Mouse (Mus musculus) layer of hippocampus, postnatal 36 days (tissue): ENCODE measurements around the gene Gm8246. TPM values are rescaled to one million over a fixed set of nuclear protein-coding genes. Genes with fewer than 3 reads are reported as not detected.
"Not testable (repeated sequence)": the region's sequence is repeated elsewhere in the genome, so short reads cannot be mapped to it uniquely, and the experiment has no call there.

Experiments used
- DNase-seq, 2 experiments: peaks; one replicate each; pipeline ENCODE4 v3.0.0; 2022
- total RNA-seq, 2 experiments: library from RNA; stranded (reverse); gene quantifications; 2 replicates each; pipeline ENCODE4 v1.2.3; 2021

Gene Gm8246
- not detected for total RNA-seq

- not testable (repeated sequence) for DNase-seq
Measured at GRCm38 (mm10) chr14:5477730-5478129, at the start of gene Gm8246. Gm8246 (minus strand) TSS chr14:5477830.

- not testable (repeated sequence) for DNase-seq
Measured at GRCm38 (mm10) chr14:5501374-5501773, 23.7 kb upstream of the Gm8246 start, which contains the start of gene Gm3488. Gm3488 (plus strand) TSS chr14:5501674.

GRCm38 (mm10) chr14:5483907-5484306 is 6.3 kb upstream of the Gm8246 start, which contains the start of gene Gm3187:
Gm3187 (plus strand) TSS chr14:5484207.
- not testable (repeated sequence) for DNase-seq

- not testable (repeated sequence) for DNase-seq
Measured at GRCm38 (mm10) chr14:5460469-5460868, 17.2 kb downstream of the Gm8246 start.

- DNase-seq: not testable (repeated sequence)
Measured at GRCm38 (mm10) chr14:5455367-5455766, 22.3 kb downstream of the Gm8246 start, which contains the start of gene Gm3194. Gm3194 (minus strand) TSS chr14:5455467.

Other genes starting within 250 kb of the Gm8246 start
- gene Gm3526, start 217.2 kb downstream of the Gm8246 start, total RNA-seq: not detected
- gene Gm3542, start 142.9 kb downstream of the Gm8246 start, total RNA-seq: not detected
- not detected for gene Gm3500, start 88.8 kb downstream of the Gm8246 start, total RNA-seq
- gene Gm3194, start 22.4 kb downstream of the Gm8246 start, total RNA-seq: 1 to 10 TPM; 3.3 to 3.8 TPM
- not detected for gene Gm3187, start 6.4 kb upstream of the Gm8246 start, total RNA-seq
- under 1 TPM; 0.35 to 0.78 TPM for gene Gm3488, start 23.8 kb upstream of the Gm8246 start, total RNA-seq
- not detected for gene Gm3532, start 60.7 kb upstream of the Gm8246 start, total RNA-seq
- gene Gm8265, start 155.2 kb upstream of the Gm8246 start, total RNA-seq: not detected
- not detected for gene Gm9603, start 209.6 kb upstream of the Gm8246 start, total RNA-seq